Mouse (Mus musculus) layer of hippocampus, adult 18-20 months (tissue): ENCODE measurements around the gene C2cd4d. TPM values are rescaled to one million over a fixed set of nuclear protein-coding genes. Genes with fewer than 3 reads are reported as not detected.

Experiments
- DNase-seq, 2 experiments: peaks; one replicate each; pipeline ENCODE4 v3.0.0; 2022; ENCODE audit warnings: low spot score in 2 of 2
- long read RNA-seq: library from polyadenylated mRNA; stranded (forward); transcript quantifications from one replicate; pipeline ENCODE4 v2.0.0, GENCODE M21; 2021
- total RNA-seq, 2 experiments: library from RNA; stranded (reverse); gene quantifications; 2 replicates each; pipeline ENCODE4 v1.2.3; 2021

The C2cd4d gene
- total RNA-seq = under 1 TPM; 0.57 to 0.76 TPM
- long read RNA-seq = 0 reads

DNA sequence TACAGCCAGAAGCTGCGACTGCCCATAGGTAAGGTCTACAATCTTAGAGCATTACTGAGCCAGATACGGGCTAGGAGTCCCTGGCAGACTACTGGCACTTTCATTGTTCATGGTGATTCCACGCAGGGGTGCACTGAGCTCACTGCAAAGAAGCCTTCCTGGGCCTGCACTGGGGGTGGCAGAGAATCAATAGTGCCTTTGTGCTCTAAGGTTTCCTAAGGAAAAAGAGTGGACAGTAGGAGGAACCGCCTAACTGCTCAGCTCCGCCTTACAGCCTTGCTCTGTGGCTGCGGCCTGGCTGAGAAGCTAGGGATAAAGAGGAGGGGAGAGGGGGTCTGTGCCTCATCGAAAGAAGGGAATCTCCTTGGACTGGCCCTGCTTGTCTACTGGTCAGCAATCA lies at the start of gene C2cd4d:
Gene C2cd4d (plus strand): TSS at position 301 of the 400 bp plus-strand sequence.
- no peak for DNase-seq

DNA sequence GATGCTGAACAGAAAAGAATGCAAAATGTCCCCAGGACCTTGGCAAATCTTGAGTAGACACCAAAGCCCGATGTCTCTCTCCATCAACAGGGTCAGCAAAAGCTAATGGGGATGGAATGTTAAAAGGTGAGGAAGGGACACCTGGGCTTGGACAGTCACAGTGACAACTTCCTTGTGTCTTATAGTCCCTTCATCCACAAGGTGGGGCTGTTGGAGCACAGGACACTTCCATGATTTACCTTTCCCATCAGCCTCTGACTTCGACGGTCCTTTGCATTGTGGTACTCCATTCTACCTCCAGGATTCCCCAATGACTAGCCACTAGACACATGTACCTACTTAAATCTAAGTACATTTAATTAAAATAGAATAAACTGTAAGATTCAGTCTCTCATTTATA lies 33.6 kb upstream of the C2cd4d start:
- no peak for DNase-seq

DNA sequence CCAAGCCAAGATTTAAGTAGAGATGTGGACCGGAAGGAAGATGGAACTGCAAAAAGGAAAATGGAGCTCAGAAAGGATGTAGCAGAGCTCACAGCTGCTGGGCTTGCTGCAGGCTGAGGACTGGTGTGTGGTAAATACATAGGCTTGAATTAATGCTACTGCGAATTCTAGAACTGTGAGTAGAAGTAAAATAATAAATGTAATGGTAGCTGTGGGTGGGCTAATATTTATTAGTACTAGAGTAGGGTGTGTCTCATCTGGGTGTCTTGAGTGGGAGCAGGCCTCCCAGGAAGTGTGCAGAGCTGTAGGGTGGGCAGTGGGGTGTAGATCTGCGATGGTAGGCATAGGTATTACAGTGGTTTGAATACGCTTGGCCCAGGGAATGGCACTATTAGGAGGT lies 27.8 kb upstream of the C2cd4d start:
- DNase-seq = no peak

GRCm38 (mm10) chr3:94338522-94338921 lies 23.7 kb upstream of the C2cd4d start:
- no peak for DNase-seq

DNA sequence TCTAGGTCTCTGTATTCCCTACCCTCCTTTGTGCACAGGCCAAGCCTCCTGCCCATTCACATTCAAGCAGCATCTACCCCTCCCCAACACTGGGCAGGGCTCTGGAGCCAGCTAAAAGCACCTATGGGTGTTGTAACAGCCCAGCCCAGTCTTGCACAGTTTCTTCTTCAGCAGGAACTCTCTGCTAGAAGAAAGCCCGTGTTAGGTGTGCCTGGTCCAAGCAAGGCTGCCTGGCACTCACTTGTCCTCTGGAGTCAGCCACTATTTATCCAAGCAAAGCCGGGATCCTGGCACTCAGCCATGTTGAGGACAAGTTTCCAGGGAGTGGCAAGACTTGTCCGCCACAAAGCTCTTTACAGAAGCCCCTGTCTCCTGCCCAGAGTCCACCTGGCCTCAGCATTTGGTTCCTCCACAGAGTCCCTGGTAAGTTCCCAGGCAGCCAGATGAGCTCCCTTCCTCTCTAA lies 20.2 kb upstream of the C2cd4d start, which contains the start of gene Them5:
Gene Them5 (plus strand): TSS at position 141 of the 464 bp plus-strand sequence.
- DNase-seq = no peak

- no peak for DNase-seq
Measured at GRCm38 (mm10) chr3:94342552-94342951, 19.7 kb upstream of the C2cd4d start.

GRCm38 (mm10) chr3:94344182-94344581 lies 18.1 kb upstream of the C2cd4d start:
- no peak for DNase-seq

DNA sequence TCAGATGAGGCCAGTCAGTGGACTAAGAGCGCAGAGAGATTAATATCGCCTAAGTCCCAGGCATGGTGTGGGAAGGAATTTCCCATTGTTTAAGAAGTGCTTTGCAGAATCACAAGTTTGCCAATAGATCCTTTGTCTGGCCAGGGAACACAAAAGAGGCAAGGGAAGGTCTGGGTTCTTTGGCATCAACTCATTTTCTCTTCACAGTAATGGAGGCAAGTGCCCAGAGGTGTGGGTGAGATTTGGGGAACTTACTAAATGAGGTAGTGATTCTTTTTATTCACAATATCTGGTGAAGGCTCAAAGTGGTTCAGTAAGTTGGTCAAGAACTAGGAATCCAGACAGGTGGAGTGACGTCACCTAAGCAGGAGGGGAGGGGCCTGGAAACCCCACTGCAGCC lies 17.3 kb upstream of the C2cd4d start:
- no peak for DNase-seq

DNA sequence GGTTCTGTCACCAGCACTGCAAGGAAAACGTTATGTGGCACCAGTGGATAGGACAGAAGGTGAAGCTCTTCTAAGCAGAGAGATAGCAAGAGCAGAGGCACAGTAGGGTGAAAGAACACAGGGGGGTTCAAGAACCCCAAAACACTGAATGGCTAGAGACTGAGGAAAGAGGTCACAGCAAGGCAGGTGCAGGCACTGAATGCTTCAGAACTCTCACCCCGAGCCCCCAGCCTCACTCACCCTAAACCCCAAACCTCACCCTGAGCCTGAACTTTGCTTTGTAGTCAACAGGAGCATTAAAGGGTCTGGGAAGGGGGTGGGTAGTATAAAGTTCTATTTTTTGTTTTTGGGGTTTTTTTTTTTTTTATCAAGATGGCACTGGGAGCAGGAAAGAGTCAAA lies 14.1 kb upstream of the C2cd4d start:
- DNase-seq = no peak

DNA sequence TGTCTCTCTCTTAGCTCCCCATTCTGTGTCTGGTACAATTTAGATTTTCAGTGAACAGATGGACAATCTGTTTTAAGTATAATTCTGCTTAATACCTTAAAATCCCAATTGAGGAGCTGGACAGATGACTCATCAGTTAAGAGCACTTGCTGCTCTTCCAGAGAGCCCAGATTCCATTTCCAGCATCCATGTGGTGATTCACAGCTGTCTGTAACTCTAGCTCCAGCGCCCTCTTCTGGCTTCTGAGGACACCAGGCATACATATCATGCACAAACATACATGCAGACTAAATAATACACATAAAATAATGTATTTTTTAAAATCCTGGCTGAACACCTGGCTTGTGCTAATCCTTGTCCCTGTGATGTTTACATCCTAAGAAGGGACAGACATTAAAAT lies 1.4 kb upstream of the C2cd4d start:
- DNase-seq = peak; percentile 34 to 71

- peak in 1 of 2 experiments; percentile 27 for DNase-seq
Measured at GRCm38 (mm10) chr3:94363291-94364153, 1.3 kb downstream of the C2cd4d start.

DNA sequence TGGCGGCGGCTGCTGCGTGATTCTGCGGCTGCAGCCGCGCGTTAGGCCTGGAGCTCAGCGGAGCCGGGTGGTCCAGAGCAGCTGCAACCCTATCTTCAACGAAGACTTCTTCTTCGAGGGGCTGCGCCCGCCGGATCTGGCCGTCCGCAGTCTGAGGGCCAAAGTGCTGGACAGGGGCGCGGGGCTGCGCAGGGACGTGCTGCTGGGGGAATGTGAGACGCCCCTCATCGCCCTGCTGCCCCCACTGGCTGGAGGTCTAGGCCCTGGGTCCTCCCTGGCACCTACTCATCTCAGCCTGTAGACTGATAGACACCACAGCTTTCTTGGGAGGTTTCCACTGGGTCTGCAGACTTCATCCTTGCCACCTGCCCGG lies 1.9 kb downstream of the C2cd4d start:
- DNase-seq = no peak

GRCm38 (mm10) chr3:94366761-94367160 lies 4.5 kb downstream of the C2cd4d start:
- DNase-seq = peak; percentile 70 to 91

GRCm38 (mm10) chr3:94367511-94367910 lies 5.3 kb downstream of the C2cd4d start:
- DNase-seq = no peak

- DNase-seq = no peak
Measured at GRCm38 (mm10) chr3:94368631-94369030, 6.4 kb downstream of the C2cd4d start.

DNA sequence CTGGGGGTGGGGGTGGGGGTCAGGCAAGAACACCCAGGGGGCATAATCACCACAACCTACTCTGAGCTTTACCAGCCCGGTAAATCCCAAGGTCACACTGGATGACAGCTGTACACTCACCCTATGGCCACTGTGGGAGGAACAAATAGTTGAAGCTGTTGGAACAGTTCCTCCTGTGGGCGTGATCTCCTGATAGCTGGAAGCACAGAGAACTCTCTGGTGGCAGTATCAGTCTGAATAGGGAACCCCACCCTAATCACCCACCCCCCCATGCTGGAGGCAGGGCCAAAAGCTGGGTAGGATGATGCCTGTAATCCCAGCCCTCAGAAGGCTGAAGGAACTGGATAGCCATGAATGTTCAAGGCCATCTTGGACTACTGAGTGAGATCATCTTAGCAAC lies 7.5 kb downstream of the C2cd4d start:
- DNase-seq = no peak

DNA sequence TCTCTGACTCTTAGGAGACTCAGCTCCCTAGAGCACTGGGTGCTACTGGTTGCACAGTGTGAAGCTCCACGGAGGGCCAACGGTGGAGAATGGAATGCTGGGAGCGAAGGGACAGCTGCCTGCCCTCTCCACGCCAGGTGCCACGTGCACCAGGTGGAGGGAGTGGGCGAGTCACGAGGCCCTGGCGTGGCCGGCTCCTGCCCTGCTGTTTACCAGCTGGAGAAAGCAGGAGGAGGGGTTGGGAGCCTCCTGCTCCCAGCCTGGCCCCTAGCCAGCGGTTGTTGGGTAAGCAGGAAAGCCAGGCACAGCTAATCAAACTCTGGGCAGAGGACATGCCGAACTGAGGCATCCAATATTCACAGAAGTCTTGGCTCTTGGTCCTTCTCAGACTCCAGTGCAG lies 9.4 kb downstream of the C2cd4d start:
- DNase-seq = peak in 1 of 2 experiments; percentile 48

GRCm38 (mm10) chr3:94372038-94372437 lies 9.8 kb downstream of the C2cd4d start:
- no peak for DNase-seq

DNA sequence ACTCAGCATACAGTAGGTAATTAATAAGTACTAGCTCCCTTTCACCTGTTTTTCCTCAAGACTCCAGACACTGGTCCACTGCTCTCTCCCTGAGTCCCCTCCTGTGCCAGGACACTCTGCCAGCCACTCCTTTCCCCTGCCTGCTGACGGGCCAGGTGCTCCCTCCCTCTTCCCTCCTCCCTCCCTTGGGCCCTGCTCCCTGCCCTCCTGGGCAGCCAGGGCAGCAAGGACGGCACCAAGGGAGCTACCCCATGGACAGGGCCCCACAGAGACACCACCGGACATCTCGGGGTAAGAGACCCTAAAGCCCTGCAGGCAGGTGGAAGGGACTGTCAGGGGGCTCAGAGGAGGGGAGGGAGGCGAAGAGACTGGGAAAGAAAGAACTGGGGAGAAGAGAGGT lies 10.4 kb downstream of the C2cd4d start, which contains the start of gene Rorc:
Gene Rorc (plus strand): TSS at position 154 of the 400 bp plus-strand sequence.
- DNase-seq = no peak

DNA sequence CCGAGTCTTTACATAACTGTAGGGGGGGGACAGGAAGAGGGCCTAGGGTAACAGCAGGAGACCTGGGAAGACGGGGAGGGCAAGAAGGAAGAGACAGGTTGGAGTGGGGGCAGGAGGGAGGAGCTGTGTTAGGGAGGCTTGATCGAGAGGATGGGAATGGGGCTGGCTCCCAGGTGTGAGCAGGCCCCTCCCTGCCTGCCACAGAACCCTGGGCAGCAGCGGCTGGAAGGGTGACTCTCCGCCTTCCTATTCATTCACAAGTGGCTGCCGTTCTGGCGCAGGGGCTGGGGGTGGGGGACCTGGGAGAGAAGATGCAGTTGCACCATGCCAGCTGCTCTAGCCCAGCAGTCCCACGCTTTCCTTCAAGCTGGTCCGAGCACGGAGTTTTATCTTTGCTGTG lies 10.9 kb downstream of the C2cd4d start:
- DNase-seq = no peak

GRCm38 (mm10) chr3:94373597-94374011 lies 11.4 kb downstream of the C2cd4d start:
- DNase-seq = no peak

DNA sequence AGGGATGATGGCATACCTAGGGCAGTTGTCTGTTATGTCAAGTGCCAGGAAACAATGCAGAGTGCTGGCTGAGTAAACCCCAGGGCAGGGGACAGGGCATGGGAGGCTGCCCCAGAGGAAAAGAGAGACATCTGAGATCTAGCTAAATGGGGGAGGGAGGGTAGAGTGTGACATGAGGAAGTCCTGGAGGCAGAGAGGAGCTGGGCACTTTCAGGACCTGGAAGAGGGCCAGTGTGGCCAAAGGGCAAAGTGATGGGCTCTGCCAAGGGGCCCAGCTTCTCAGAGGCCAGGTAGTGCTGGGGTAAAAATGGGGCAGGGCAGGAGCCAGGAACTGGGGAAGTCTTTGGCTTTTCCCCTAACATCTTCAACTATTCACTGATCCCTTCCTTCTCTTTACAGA lies 12.4 kb downstream of the C2cd4d start:
- no peak for DNase-seq

- DNase-seq = no peak
Measured at GRCm38 (mm10) chr3:94375146-94375545, 12.9 kb downstream of the C2cd4d start.
